8 mouse cellular contexts compared by ENCODE assay signal in genomic region chr10:88356983-88357559, GRCm38 (mm10). TPM values are rescaled to one million over a fixed set of nuclear protein-coding genes. Genes with fewer than 3 reads are reported as not detected.
DNase-seq lines count a peak whose midpoint lies in the region; ATAC-seq and TF ChIP-seq lines count a peak whose summit lies in the region.

No protein-coding gene starts in this region.

- H3K9ac ChIP-seq in ES-E14 (ENCODE audit: insufficient read depth, low read depth, low read length, poor library complexity, severe bottlenecking), result peak overlapping the region; percentile 39; the same call in 1 of the 2 replicates
- H3K9ac ChIP-seq in hindbrain, postnatal 0 days (replicated peaks; ENCODE audit: low read length), result peak overlapping the region; percentile 54

- 2% methylated on average over 44 of the region's 47 CpGs for WGBS in hindbrain, postnatal 0 days

- H3K4me2 ChIP-seq in hindbrain, postnatal 0 days (ENCODE audit: low read depth, low read length), result peak overlapping the region; percentile 63

- peak; percentile 83 for ATAC-seq in hindbrain, postnatal 0 days
- ATAC-seq in megakaryocyte, adult 5-6 weeks (ENCODE audit: poor library complexity, severe bottlenecking), result peak; percentile 90

- H3K4me3 ChIP-seq in ES-E14 (ENCODE audit: insufficient read depth in 1 of 2, low read depth in 1 of 2, low read length in 2 of 2, poor library complexity in 1 of 2, severe bottlenecking in 1 of 2), result peak overlapping the region; percentile 70 to 77
- H3K4me3 ChIP-seq in hindbrain, postnatal 0 days (ENCODE audit: low read length), result peak overlapping the region; percentile 53

- H3K36me3 ChIP-seq in ES-E14 (ENCODE audit: control insufficient read depth, insufficient read depth, low read length, poor library complexity, severe bottlenecking), result no peaks in the 10 kb centered on the region
- H3K36me3 ChIP-seq in hindbrain, postnatal 0 days (ENCODE audit: insufficient read depth, low read length), result no peaks in the 10 kb centered on the region

- no peak overlapping the region for H3K27ac ChIP-seq in ES-E14 (ENCODE audit: insufficient read depth, low read depth, low read length, poor library complexity, severe bottlenecking)
- H3K27ac ChIP-seq in hindbrain, postnatal 0 days, result no peak overlapping the region

- no peaks in the 10 kb centered on the region for H3K9me3 ChIP-seq in ES-E14 (ENCODE audit: control insufficient read depth, insufficient read depth, low read depth, low read length)
- no peaks in the 10 kb centered on the region for H3K9me3 ChIP-seq in hindbrain, postnatal 0 days (ENCODE audit: low read length)

- intact Hi-C loops in left cerebral cortex, postnatal 10 days (cut with DNase I), result no loop called here

- H3K27me3 ChIP-seq in hindbrain, postnatal 0 days (ENCODE audit: insufficient read depth, low read length), result no peaks in the 10 kb centered on the region

- in situ Hi-C loops in ES-E14 (cut with MboI; ENCODE audit: low sequenced_read_pairs in 2 of 2, unreplicated experiment in 2 of 2), result no loop called here

- DNase-seq in ES-E14 (ENCODE audit: low read depth, low spot score), result no peak
- peak; percentile 47 for DNase-seq in c-Kit-positive CD71-negative TER-119-negative erythroid progenitor cells, embryonic 14.5 days (ENCODE audit: low read depth)
- DNase-seq in gastrocnemius, postnatal 10 days, result peak; percentile 74
- peak; percentile 46 for DNase-seq in hindbrain, postnatal 0 days (ENCODE audit: low spot score)
- peak; percentile 13 to 84 for DNase-seq in left cerebral cortex, postnatal 10 days (ENCODE audit: extremely low spot score in 1 of 2, low spot score in 2 of 2)
- DNase-seq in right cerebral cortex, adult 2 months (ENCODE audit: low spot score in 2 of 2), result peak; percentile 53 to 55
- peak; percentile 33 for DNase-seq in urinary bladder, postnatal 10 days (ENCODE audit: low spot score)

- peaks cover 0 to 5% of the 10 kb centered on the region in 2 experiments; a peak in 1 of 4 replicates for H3K4me1 ChIP-seq in ES-E14 (ENCODE audit: control insufficient read depth in 2 of 2, insufficient read depth in 2 of 2, low read length in 2 of 2, poor library complexity in 1 of 2)
- H3K4me1 ChIP-seq in hindbrain, postnatal 0 days (ENCODE audit: insufficient read depth, low read length), result no peaks in the 10 kb centered on the region

- TF ChIP-seq CTCF in hindbrain, postnatal 0 days (IDR thresholded peaks at IDR 0.05; ENCODE audit: low read depth), result no peak

TF ChIP-seq in ES-E14, 5 proteins besides CTCF, POLR2A, EP300 and RAD21:
- TF ChIP-seq HCFC1 (IDR thresholded peaks at IDR 0.05; ENCODE audit: borderline replicate concordance, insufficient read depth, low read length) (no peak), MAFK (IDR thresholded peaks at IDR 0.05; ENCODE audit: insufficient read depth, low read depth, low read length) (no peak), ZC3H11A (IDR thresholded peaks at IDR 0.05; ENCODE audit: borderline replicate concordance, low read depth, low read length) (no peak), ZNF384 (IDR thresholded peaks at IDR 0.05; ENCODE audit: low read depth, low read length) (no peak), CHD2 (IDR thresholded peaks at IDR 0.05; ENCODE audit: low read depth, low read length) (no peak)

RNA-seq across cellular contexts. Expression of gene Dram1, which starts 21.8 kb away (rescaled TPM):
- total RNA-seq in ES-E14 (2012; rRNA removed), result 1.3 and 3.3 TPM in 2 replicates
- total RNA-seq in gastrocnemius, postnatal 10 days (2021), result 1 to 10 TPM; 2.5 to 2.6 TPM
- total RNA-seq in hindbrain, postnatal 0 days (2014; rRNA removed), result 0.18 and 0.42 TPM in 2 replicates
- 0.51 and 0.62 TPM in 2 replicates for polyA plus RNA-seq in hindbrain, postnatal 0 days (2015; fragmentation: Nextera tagmentation; extraction: Ambion mirVana)
- total RNA-seq in left cerebral cortex, postnatal 10 days (2021), result 1 to 10 TPM in 1 of 2 experiments, under 1 TPM in 1; 0.94 to 1.6 TPM
- total RNA-seq in megakaryocyte, adult 5-6 weeks (2015), result 45.0 and 46.2 TPM in 2 replicates
- 35.5 and 36.0 TPM in 2 replicates for total RNA-seq in megakaryocyte, adult 5-6 weeks (2017)

RNA-seq across cellular contexts. Expression of gene Gnptab, which starts 21.9 kb away (rescaled TPM):
- total RNA-seq in ES-E14 (2012; rRNA removed), result 25.1 and 34.0 TPM in 2 replicates
- 10 to 100 TPM; 11.9 to 13.5 TPM for total RNA-seq in gastrocnemius, postnatal 10 days (2021)
- 40.5 and 41.2 TPM in 2 replicates for total RNA-seq in hindbrain, postnatal 0 days (2014; rRNA removed)
- 17.9 and 19.0 TPM in 2 replicates for polyA plus RNA-seq in hindbrain, postnatal 0 days (2015; fragmentation: Nextera tagmentation; extraction: Ambion mirVana)
- 100 to 1,000 TPM; 101 to 102 TPM for total RNA-seq in left cerebral cortex, postnatal 10 days (2021)
- 55.8 and 57.4 TPM in 2 replicates for total RNA-seq in megakaryocyte, adult 5-6 weeks (2015)
- 29.4 and 33.3 TPM in 2 replicates for total RNA-seq in megakaryocyte, adult 5-6 weeks (2017)
